In genomic region chr2:129198436-129199327, GRCm38 (mm10) we compare ENCODE assay signal across 8 mouse cellular contexts. TPM values are rescaled to one million over a fixed set of nuclear protein-coding genes. Genes with fewer than 3 reads are reported as not detected.
DNase-seq lines count a peak whose midpoint lies in the region; ATAC-seq and TF ChIP-seq lines count a peak whose summit lies in the region.

Slc20a1 (plus strand) TSS chr2:129198764.

- ATAC-seq in hematopoietic stem cell, adult 5-6 weeks (replicated peaks in 1 of 2; ENCODE audit: insufficient read depth in 1 of 2, low FRiP score in 2 of 2, low TSS enrichment in 1 of 2, low read depth in 1 of 2, poor library complexity in 2 of 2, severe bottlenecking in 2 of 2), result peak; percentile 94 to 96
- ATAC-seq in lung, embryonic 16.5 days (ENCODE audit: low read depth), result peak; percentile 99

- TF ChIP-seq EP300 in MEL (IDR thresholded peaks at IDR 0.05; ENCODE audit: low read depth in 1 of 2, low read length in 2 of 2), result no peak

- peak within 1 kb of the TSS; percentile 99 for H3K9ac ChIP-seq in MEL (ENCODE audit: control insufficient read depth, low read depth, low read length, poor library complexity, severe bottlenecking)
- H3K9ac ChIP-seq in lung, embryonic 16.5 days (ENCODE audit: low read length), result peak within 1 kb of the TSS; percentile 94

- peak; percentile 98 for DNase-seq in MEL (ENCODE audit: low read depth, low spot score)
- peak; percentile 99 to 100 for DNase-seq in cerebellum, adult 2 months
- peak; percentile 96 for DNase-seq in forelimb bud, embryonic 11.5 days (ENCODE audit: low read depth, low spot score)
- peak; percentile 95 for DNase-seq in layer of hippocampus, adult 9-10 months (ENCODE audit: low spot score)
- DNase-seq in ovary, postnatal 10 days (ENCODE audit: low spot score), result peak; percentile 93
- peak; percentile 95 to 98 for DNase-seq in thymus, postnatal 10 days (ENCODE audit: low spot score in 2 of 2)

- peak within 1 kb of the TSS; percentile 87 for H3K27ac ChIP-seq in MEL (ENCODE audit: control insufficient read depth, low read depth, low read length)
- peak within 1 kb of the TSS; percentile 96 for H3K27ac ChIP-seq in cerebellum, adult 2 months (ENCODE audit: insufficient read depth, low read length)
- peak within 1 kb of the TSS; percentile 83 for H3K27ac ChIP-seq in lung, embryonic 16.5 days (ENCODE audit: low read length)

- H3K79me2 ChIP-seq in MEL (ENCODE audit: control insufficient read depth, insufficient read depth, low read length, poor library complexity), result peaks cover 28% of the 10 kb centered on the region

- TF ChIP-seq POLR2A in MEL (IDR thresholded peaks at IDR 0.05; ENCODE audit: control insufficient read depth in 1 of 2, insufficient read depth in 1 of 2, low read depth in 1 of 2, low read length in 2 of 2, poor library complexity in 1 of 2), result peak; percentile 97 to 99
- peak; percentile 90 for TF ChIP-seq POLR2A in cerebellum, adult 2 months (IDR thresholded peaks at IDR 0.05; ENCODE audit: borderline replicate concordance, insufficient read depth, low read length)

- H3K4me2 ChIP-seq in lung, embryonic 16.5 days (ENCODE audit: low read depth, low read length), result peak within 1 kb of the TSS; percentile 81

- H3K9me3 ChIP-seq in MEL (replicated peaks; ENCODE audit: insufficient read depth, low read length), result no peaks in the 10 kb centered on the region
- no peaks in the 10 kb centered on the region for H3K9me3 ChIP-seq in lung, embryonic 16.5 days (ENCODE audit: control insufficient read depth, low read length)

- H3K36me3 ChIP-seq in MEL (ENCODE audit: control insufficient read depth in 1 of 2, insufficient read depth in 2 of 2, low read length in 2 of 2), result peaks cover 2 to 27% of the 10 kb centered on the region in 2 experiments
- H3K36me3 ChIP-seq in lung, embryonic 16.5 days (ENCODE audit: control insufficient read depth, insufficient read depth, low read length), result peaks cover 6% of the 10 kb centered on the region; the same call in 1 of the 2 replicates

- TF ChIP-seq CTCF in MEL (IDR thresholded peaks at IDR 0.05 in 2 of 3, conservative IDR thresholded peaks at IDR 0.05 in 1 of 3; ENCODE audit: control insufficient read depth in 1 of 3, insufficient read depth in 1 of 3, low read depth in 2 of 3, low read length in 3 of 3, poor library complexity in 1 of 3, severe bottlenecking in 1 of 3), result no peak
- TF ChIP-seq CTCF in cerebellum, adult 2 months (IDR thresholded peaks at IDR 0.05; ENCODE audit: borderline replicate concordance, insufficient read depth, low read depth, low read length), result no peak

- peaks cover 2 to 22% of the 10 kb centered on the region in 2 experiments for H3K4me1 ChIP-seq in MEL (ENCODE audit: control insufficient read depth in 1 of 2, insufficient read depth in 2 of 2, low read length in 2 of 2)
- H3K4me1 ChIP-seq in cerebellum, adult 2 months (ENCODE audit: control insufficient read depth, insufficient read depth, low read length), result no peaks in the 10 kb centered on the region
- H3K4me1 ChIP-seq in lung, embryonic 16.5 days (replicated peaks; ENCODE audit: control insufficient read depth, insufficient read depth, low read length), result peaks cover 17% of the 10 kb centered on the region

- TF ChIP-seq RAD21 in MEL (IDR thresholded peaks at IDR 0.05; ENCODE audit: low read depth, low read length), result no peak

- peak within 1 kb of the TSS; percentile 93 to 99 for H3K4me3 ChIP-seq in MEL (ENCODE audit: control insufficient read depth in 1 of 2, insufficient read depth in 1 of 2, low read depth in 2 of 2, low read length in 2 of 2)
- peak within 1 kb of the TSS; percentile 99 for H3K4me3 ChIP-seq in cerebellum, adult 2 months (replicated peaks; ENCODE audit: insufficient read depth, low read depth, low read length)
- peak within 1 kb of the TSS; percentile 88 for H3K4me3 ChIP-seq in lung, embryonic 16.5 days (ENCODE audit: low read length)

- no peaks in the 10 kb centered on the region for H3K27me3 ChIP-seq in MEL (ENCODE audit: control insufficient read depth in 1 of 2, insufficient read depth in 2 of 2, low read length in 2 of 2)
- H3K27me3 ChIP-seq in cerebellum, adult 2 months (ENCODE audit: control insufficient read depth, insufficient read depth, low read length), result no peaks in the 10 kb centered on the region
- no peaks in the 10 kb centered on the region for H3K27me3 ChIP-seq in lung, embryonic 16.5 days (ENCODE audit: control insufficient read depth, insufficient read depth, low read depth, low read length)

- under 1% methylated on average over 93 of the region's 96 CpGs for WGBS in cerebellum, adult 2 months
- under 1% methylated on average over 83 of the region's 96 CpGs for WGBS in lung, embryonic 16.5 days

TF ChIP-seq in MEL, 35 proteins besides CTCF, POLR2A, EP300 and RAD21:
- TF ChIP-seq UBTF (IDR thresholded peaks at IDR 0.05; ENCODE audit: borderline replicate concordance, insufficient read depth, low read depth, low read length) (no peak), MYB (IDR thresholded peaks at IDR 0.05; ENCODE audit: low read depth, low read length) (no peak), NRF1 (IDR thresholded peaks at IDR 0.05; ENCODE audit: insufficient read depth, low read depth, low read length, poor library complexity, severe bottlenecking) (peak; percentile 34; the same call in 1 of the 2 replicates), MAFK (IDR thresholded peaks at IDR 0.05; ENCODE audit: borderline replicate concordance, low read depth, low read length) (no peak), ZNF384 (IDR thresholded peaks at IDR 0.05; ENCODE audit: low read depth, low read length) (no peak), ELF1 (IDR thresholded peaks at IDR 0.05; ENCODE audit: low read depth, low read length) (0 out of 2 replicates have a peak, but pooled peaks have one; percentile 24), ZKSCAN1 (IDR thresholded peaks at IDR 0.05; ENCODE audit: low read depth, low read length) (no peak), MAX (IDR thresholded peaks at IDR 0.05; ENCODE audit: low read length) (peak; percentile 97), ETS1 (IDR thresholded peaks at IDR 0.05; ENCODE audit: low read depth, low read length) (peak; percentile 7; the same call in 1 of the 2 replicates), MXI1 (IDR thresholded peaks at IDR 0.05; ENCODE audit: low read depth, low read length) (peak; percentile 98), SMC3 (IDR thresholded peaks at IDR 0.05; ENCODE audit: low read depth, low read length) (no peak), MEF2A (IDR thresholded peaks at IDR 0.05; ENCODE audit: extremely low read depth, insufficient replicate concordance, low read depth, low read length, poor library complexity, severe bottlenecking) (peak; percentile 29; the same call in 1 of the 2 replicates), JUND (IDR thresholded peaks at IDR 0.05; ENCODE audit: low read depth, low read length) (no peak), SIN3A (IDR thresholded peaks at IDR 0.05; ENCODE audit: low read length) (peak; percentile 81), NELFE (IDR thresholded peaks at IDR 0.05; ENCODE audit: low read depth, low read length) (peak; percentile 96), GABPA (IDR thresholded peaks at IDR 0.05; ENCODE audit: low read depth, low read length) (no peak), CHD2 (IDR thresholded peaks at IDR 0.05; ENCODE audit: low read length) (no peak), MAZ (IDR thresholded peaks at IDR 0.05; ENCODE audit: low read depth, low read length) (no peak; the same call in 1 of the 2 replicates), USF2 (IDR thresholded peaks at IDR 0.05; ENCODE audit: borderline replicate concordance in 1 of 2, insufficient read depth in 1 of 2, low read depth in 1 of 2, low read length in 2 of 2) (peak; percentile 59 to 95; a peak in 3 of 4 replicates), CHD1 (IDR thresholded peaks at IDR 0.05; ENCODE audit: low read depth, low read length) (no peak), RCOR1 (IDR thresholded peaks at IDR 0.05; ENCODE audit: low read depth, low read length) (no peak; the same call in 1 of the 2 replicates), USF1 (IDR thresholded peaks at IDR 0.05; ENCODE audit: low read depth, low read length) (peak; percentile 99), TCF12 (IDR thresholded peaks at IDR 0.05; ENCODE audit: low read depth, low read length) (peak; percentile 64), TAL1 (IDR thresholded peaks at IDR 0.05; ENCODE audit: low read length) (no peak), TBP (IDR thresholded peaks at IDR 0.05; ENCODE audit: low read depth, low read length) (peak; percentile 97), ZMIZ1 (IDR thresholded peaks at IDR 0.05; ENCODE audit: low read depth, low read length) (peak; percentile 98), POLR2AphosphoS5 (IDR thresholded peaks at IDR 0.05; ENCODE audit: borderline replicate concordance, low read depth, low read length) (peak; percentile 90; the same call in 1 of the 2 replicates), GATA1 (IDR thresholded peaks at IDR 0.05; ENCODE audit: low read depth, low read length) (no peak), E2F4 (IDR thresholded peaks at IDR 0.05; ENCODE audit: borderline replicate concordance, low read depth, low read length) (no peak; the same call in 1 of the 2 replicates), HCFC1 (IDR thresholded peaks at IDR 0.05; ENCODE audit: low read depth, low read length) (peak; percentile 60; the same call in 1 of the 2 replicates), BHLHE40 (IDR thresholded peaks at IDR 0.05; ENCODE audit: borderline replicate concordance, low read depth, low read length) (peak; percentile 64), ZC3H11A (IDR thresholded peaks at IDR 0.05; ENCODE audit: low read depth, low read length) (no peak), KAT2A (conservative IDR thresholded peaks at IDR 0.05; ENCODE audit: low read depth, low read length) (no peak; the same call in 1 of the 2 replicates), MYC (IDR thresholded peaks at IDR 0.05; ENCODE audit: low read depth, low read length) (peak; percentile 93), POLR2AphosphoS2 (IDR thresholded peaks at IDR 0.05; ENCODE audit: low read length) (peak; percentile 90)

RNA-seq across cellular contexts. Expression of gene Slc20a1, which starts in this region (rescaled TPM):
- 44.9 and 69.4 TPM in 2 replicates for total RNA-seq in MEL (2012; rRNA removed)
- 10 to 100 TPM in 1 of 2 experiments, not detected in 1; 80.7 TPM for polyA plus RNA-seq in MEL (2012; ENCODE audit: insufficient read depth in 1 of 2, insufficient read length in 2 of 2, low read depth in 1 of 2, low replicate concordance in 2 of 2, missing spikeins in 1 of 2)
- polyA plus RNA-seq in cerebellum, adult 2 months (2012; rRNA removed), result 157 and 159 TPM in 2 replicates
- 109 and 119 TPM in 2 replicates for total RNA-seq in hematopoietic stem cell, adult 5-6 weeks (2017)
- 20.1 and 24.4 TPM in 2 replicates for polyA plus RNA-seq in lung, embryonic 16.5 days (2015; fragmentation: Nextera tagmentation; extraction: Ambion mirVana)

Comparison
In these comparisons a context has a peak if more than half of its experiments do, and no peak if none do; other contexts are left out.
1. Peak in every context shown above with its lines: DNase-seq, ATAC-seq, H3K4me3 ChIP-seq and H3K27ac ChIP-seq.